Mouse (Mus musculus) liver, adult 2 months (tissue): ENCODE results near the gene Gm44965.

Experiments used
- CTCF ChIP-seq: fragments of 200-500 bp; IDR thresholded peaks from 2 replicates; pipeline ENCODE4 v1.5.1; 2011; ENCODE audit warnings: low read depth, low read length, control low read depth
- POLR2A ChIP-seq: fragments of 200-500 bp; IDR thresholded peaks from 2 replicates; pipeline ENCODE4 v1.6.1; 2011; ENCODE audit warnings: low read length, control low read depth; ENCODE audit not compliant: insufficient read depth; ENCODE audit errors: extremely low read depth

- TF ChIP-seq POLR2A (no peak), CTCF (no peak)
These were observed 53.9 kb downstream of the Gm44965 start for GRCm38 (mm10) chr6:48647611-48648010.
